Mouse (Mus musculus): ENCODE measurements around the gene Hipk1. TPM values are rescaled to one million over a fixed set of nuclear protein-coding genes. Genes with fewer than 3 reads are reported as not detected.
"Not testable (repeated sequence)": the region's sequence is repeated elsewhere in the genome, so short reads cannot be mapped to it uniquely, and the experiment has no call there.

Hipk1 gene
- polyA plus RNA-seq (2012; ENCODE audit: insufficient read depth, insufficient read length, missing spikeins) = 48.2 and 54.0 TPM in 2 replicates

DNA sequence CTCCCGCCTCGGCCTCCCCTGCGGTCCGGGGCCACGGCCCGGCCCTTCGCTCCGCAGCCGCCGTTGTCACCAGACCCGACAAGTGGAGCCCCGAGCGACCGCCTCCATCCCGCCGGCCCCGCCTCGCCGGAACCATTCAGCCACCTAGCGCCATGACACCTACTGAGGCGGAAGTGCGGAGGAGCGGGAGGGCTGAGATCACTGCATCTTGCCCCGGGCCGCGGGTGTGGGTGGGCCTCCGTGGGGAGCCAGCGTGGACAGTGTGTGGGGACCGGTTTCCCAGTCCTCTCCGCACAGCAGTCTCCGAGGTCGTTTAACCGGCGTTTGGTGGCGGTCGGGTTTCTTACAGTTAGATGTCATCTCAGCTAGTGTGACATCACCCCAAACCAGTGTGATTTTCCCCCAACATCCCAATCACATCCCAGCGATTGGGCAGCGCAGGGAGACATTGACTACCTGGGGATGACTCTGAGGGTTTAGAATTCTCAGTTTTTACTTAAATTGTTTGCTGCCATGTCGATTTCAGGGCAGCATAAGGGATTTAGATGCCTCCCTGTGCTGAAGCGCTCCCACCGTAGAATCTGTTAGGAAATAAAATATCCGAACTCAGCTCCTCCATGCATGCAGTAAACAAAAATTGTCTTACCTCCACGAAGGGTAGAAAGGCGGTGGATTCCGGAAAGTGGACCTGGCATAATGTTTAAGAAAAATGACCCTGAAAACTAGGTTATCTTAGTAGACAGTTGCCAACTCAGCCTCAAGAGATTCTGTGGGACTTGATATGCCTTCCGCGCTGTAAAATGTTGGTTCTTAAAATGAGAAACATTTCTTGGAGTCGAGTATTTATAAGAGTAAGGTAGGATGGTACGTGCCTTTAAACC, at the start of gene Hipk1:
TSS of gene Hipk1 (minus strand) at position 334 of the 881 bp plus-strand sequence.
- Histone ChIP-seq H3K4me1 (ENCODE audit: control insufficient read depth, insufficient read depth, insufficient read length, low read length) (peaks cover 21% of the 10 kb centered on the region), H3K27ac (replicated peaks; ENCODE audit: low read depth, low read length) (peak within 1 kb of the TSS; percentile 100), H3K4me3 (ENCODE audit: insufficient read depth, low read depth, low read length) (peak within 1 kb of the TSS; percentile 83)

DNA sequence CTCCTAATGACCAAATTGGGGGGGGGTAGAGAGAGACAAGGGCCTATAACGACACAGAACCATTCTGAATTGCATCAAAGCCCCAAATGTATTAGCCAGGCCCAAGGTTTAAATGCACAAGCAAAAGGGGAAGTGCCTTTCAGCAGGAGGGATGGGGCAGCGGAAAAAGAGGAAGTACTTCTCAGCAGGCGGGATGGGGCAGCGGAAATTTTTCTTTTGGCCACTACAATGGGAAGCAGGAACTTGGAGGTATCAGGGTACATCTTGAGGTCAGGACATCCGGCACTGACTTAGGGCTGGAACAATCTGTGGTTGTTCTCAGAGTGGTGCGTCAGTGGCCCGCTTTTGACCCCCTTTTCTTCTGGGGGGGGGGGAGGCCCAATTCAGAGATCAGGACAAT, 49.6 kb upstream of the Hipk1 start:
- H3K4me3 ChIP-seq (ENCODE audit: insufficient read depth, low read depth, low read length); H3K27ac ChIP-seq (replicated peaks; ENCODE audit: low read depth, low read length); H3K4me1 ChIP-seq (ENCODE audit: control insufficient read depth, insufficient read depth, insufficient read length, low read length): not testable (repeated sequence)

DNA sequence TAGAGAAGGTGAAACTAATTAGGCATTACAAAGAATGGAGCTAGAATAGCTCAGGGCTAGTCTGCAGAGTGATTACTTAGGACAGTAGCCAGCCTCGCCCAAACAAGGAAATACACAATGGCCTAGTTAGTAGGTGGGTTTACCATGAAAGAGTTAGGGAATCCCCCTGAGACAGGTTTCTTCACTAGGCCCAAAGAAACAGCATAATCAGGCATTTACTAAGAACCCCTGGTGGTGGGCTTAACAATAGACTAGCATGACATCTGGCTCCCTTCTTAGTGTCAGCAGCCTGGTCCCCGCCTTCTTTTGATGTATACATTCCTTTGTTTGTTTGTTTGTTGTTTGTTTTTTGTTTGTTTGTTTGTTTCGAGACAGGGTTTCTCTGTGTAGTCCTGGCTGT, 48.8 kb upstream of the Hipk1 start:
- H3K4me3 ChIP-seq (ENCODE audit: insufficient read depth, low read depth, low read length); H3K27ac ChIP-seq (replicated peaks; ENCODE audit: low read depth, low read length); H3K4me1 ChIP-seq (ENCODE audit: control insufficient read depth, insufficient read depth, insufficient read length, low read length): not testable (repeated sequence)

DNA sequence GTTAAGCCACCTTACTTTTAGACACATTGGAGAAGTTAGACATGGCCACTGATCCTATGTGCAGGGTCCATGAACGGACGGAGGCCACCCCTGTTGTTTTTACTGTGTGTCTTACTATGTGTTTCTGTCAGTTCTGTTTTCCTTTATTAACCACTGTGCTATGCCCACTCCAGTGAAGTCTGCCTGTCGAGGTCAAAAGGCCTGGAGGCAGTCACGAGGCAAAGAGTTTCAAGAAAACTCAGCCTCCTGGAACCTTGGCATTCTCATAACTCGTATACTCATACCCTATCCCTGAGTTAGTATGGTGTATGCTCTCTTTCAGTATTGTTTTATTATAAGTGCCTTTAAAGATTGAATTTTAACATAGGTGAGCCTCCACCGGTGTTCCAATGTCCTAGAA, 48.3 kb upstream of the Hipk1 start:
- H3K4me3 ChIP-seq (ENCODE audit: insufficient read depth, low read depth, low read length) = no peak overlapping the region

DNA sequence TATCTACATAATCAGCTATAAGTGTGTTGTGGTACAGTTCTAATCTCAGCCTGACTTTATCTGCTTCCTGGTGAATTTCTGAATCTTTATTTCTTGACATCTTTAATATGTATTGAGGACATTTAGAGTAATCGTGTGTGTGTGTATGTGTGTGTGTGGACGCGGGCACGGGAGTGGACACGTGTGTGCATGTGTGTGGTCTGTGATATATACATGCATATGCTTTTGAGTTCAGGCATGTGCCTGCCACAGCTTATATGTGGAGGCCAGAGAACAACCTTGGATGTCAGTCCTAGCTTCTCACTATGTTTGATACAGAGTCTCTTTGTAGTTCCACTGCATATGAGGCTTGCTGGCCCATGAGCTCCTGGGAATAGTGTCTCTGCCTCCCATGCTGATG, 45.1 kb upstream of the Hipk1 start:
- Histone ChIP-seq H3K27ac (replicated peaks; ENCODE audit: low read depth, low read length) (no peak overlapping the region), H3K4me3 (ENCODE audit: insufficient read depth, low read depth, low read length) (no peak overlapping the region), H3K4me1 (ENCODE audit: control insufficient read depth, insufficient read depth, insufficient read length, low read length) (no peaks in the 10 kb centered on the region)

More for the DNA sequence above, 48.3 kb upstream of the Hipk1 start:
- Histone ChIP-seq H3K27ac (replicated peaks; ENCODE audit: low read depth, low read length) (no peak overlapping the region), H3K4me1 (ENCODE audit: control insufficient read depth, insufficient read depth, insufficient read length, low read length) (no peaks in the 10 kb centered on the region)

DNA sequence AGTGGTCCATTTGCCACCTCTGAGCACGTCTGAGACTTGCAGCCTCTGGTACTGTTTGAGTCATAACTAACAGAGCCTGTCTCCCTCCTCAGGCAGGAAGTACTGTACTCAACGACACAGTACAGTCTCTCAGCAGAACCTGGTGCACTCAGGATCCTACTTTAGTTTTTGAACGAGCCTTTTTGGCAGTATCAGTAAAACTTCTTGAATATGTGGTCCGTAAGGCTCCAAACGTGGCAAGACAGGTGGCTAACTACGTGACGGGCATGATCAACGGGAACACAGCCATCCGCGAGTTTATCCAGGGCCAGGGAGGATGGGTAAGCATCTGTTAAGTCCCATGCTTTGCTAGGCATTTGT, 44.6 kb upstream of the Hipk1 start:
- no peak overlapping the region for H3K27ac ChIP-seq (replicated peaks; ENCODE audit: low read depth, low read length)
- H3K4me3 ChIP-seq (ENCODE audit: insufficient read depth, low read depth, low read length) = no peak overlapping the region
- no peaks in the 10 kb centered on the region for H3K4me1 ChIP-seq (ENCODE audit: control insufficient read depth, insufficient read depth, insufficient read length, low read length)

DNA sequence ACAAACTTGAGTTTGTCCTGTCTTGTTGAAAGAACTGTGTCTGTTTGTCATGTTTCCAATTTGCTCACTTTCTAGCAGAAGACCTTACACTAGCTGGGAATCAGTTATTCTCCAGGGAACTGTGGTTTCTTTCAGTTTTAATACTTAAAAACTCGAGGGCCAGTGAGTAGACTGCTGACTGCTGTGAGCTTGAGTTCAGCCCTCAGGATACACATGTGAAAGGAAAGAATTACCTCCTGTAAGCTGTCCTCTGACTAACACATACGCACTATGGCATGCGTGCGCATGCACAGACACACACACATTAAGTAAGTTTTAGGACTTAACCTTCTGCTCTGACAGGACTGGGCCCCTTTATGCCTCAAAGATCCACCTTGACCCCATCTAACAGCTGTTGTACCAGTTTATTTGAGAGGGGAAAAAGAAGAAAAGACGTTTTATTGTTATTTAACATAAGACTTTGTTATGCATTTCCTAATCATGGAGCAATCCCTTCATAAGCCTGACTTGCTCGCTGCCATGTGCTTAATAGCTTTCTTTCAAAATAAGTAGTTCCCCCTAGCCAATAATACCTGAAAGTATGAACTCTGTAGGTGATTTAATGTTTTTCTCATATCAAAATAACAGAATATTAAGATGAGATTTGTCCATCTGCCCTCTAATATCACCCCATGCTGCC, 44.0 kb upstream of the Hipk1 start:
- Histone ChIP-seq H3K27ac (replicated peaks; ENCODE audit: low read depth, low read length) (no peak overlapping the region), H3K4me1 (ENCODE audit: control insufficient read depth, insufficient read depth, insufficient read length, low read length) (no peaks in the 10 kb centered on the region), H3K4me3 (ENCODE audit: insufficient read depth, low read depth, low read length) (no peak overlapping the region)

DNA sequence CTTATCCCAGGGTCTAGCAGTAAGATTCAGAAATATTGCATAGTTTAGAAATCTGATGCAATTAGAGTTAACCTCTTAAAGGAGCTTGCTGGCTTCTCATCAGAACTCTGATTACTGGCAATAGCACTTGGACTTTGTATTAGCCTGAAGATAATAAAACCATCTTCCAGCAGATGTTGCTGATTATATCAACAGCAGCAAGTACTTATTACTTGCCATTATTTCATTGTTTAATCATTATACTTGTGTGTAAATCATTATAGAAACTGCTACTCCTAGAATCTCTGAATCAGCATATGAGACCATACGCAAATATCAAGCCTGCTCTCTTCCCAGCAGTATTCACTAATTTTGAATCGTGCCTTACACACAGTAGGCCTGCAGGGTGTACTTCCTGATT, 42.6 kb upstream of the Hipk1 start:
- Histone ChIP-seq H3K4me3 (ENCODE audit: insufficient read depth, low read depth, low read length) (no peak overlapping the region), H3K4me1 (ENCODE audit: control insufficient read depth, insufficient read depth, insufficient read length, low read length) (no peaks in the 10 kb centered on the region), H3K27ac (replicated peaks; ENCODE audit: low read depth, low read length) (no peak overlapping the region)

DNA sequence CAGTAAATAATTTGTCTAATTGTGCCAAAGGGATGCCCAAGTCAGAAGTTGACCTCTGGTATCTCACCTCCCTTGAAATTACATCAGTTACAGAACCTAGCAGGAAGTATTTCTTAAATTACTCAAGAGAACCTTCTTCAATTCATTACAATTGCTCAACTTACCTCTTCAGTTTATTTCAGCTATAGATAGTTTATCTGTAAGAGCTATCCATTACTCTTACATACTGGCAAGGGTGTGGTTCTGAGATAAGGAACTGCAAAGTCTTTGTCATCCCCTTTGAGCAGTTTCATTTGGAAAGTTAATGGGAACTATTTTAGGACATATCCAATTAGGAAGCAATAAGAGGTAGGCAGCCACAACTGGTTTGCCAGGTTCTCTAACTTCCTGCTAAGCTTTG, 41.1 kb upstream of the Hipk1 start, which contains the start of gene Bcl2l15:
TSS of gene Bcl2l15 (plus strand) at position 176 of the 400 bp plus-strand sequence.
- Histone ChIP-seq H3K4me1 (ENCODE audit: control insufficient read depth, insufficient read depth, insufficient read length, low read length) (no peaks in the 10 kb centered on the region), H3K27ac (replicated peaks; ENCODE audit: low read depth, low read length) (no peak within 1 kb of the TSS), H3K4me3 (ENCODE audit: insufficient read depth, low read depth, low read length) (no peak within 1 kb of the TSS)

DNA sequence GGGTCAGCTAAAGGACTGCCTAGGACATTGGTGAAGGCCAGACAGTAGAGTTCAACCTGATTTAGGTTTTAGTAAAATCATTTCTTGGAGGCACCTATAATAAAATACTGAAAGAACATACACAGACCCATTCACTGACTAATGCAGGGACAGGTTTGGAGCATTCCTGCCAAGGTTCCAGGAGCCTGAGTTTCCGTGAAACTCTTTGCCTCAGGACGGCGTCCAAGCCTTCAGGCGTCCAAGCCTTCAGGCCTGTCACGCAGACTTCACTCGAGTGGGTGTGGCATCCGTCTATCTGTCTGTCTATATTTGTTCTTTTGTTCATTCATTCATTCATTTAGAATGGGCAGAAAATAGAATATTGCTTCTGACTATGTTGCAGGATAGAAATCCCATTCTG, 39.8 kb upstream of the Hipk1 start:
- H3K27ac ChIP-seq (replicated peaks; ENCODE audit: low read depth, low read length) = no peak overlapping the region
- no peak overlapping the region for H3K4me3 ChIP-seq (ENCODE audit: insufficient read depth, low read depth, low read length)
- H3K4me1 ChIP-seq (ENCODE audit: control insufficient read depth, insufficient read depth, insufficient read length, low read length) = no peaks in the 10 kb centered on the region

DNA sequence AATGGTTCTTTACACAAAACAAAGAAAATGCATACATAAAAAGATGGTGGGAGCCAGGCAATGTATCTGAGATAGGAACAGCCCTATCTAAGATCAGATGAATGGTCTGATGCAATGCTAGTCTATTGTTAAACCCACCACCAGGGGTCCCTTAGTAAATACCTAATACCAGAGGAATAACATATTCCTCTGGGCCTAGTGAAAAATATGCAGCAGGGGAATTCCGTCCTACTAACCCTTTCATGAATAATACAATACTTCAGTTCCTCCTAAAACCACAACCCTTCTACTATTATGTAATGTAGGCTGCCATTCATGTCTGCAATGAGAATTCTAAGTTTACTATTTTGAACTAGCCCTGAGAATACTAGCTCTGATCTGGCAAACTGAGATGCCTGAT, 39.3 kb upstream of the Hipk1 start:
- not testable (repeated sequence) for H3K27ac ChIP-seq (replicated peaks; ENCODE audit: low read depth, low read length); H3K4me1 ChIP-seq (ENCODE audit: control insufficient read depth, insufficient read depth, insufficient read length, low read length); H3K4me3 ChIP-seq (ENCODE audit: insufficient read depth, low read depth, low read length)

DNA sequence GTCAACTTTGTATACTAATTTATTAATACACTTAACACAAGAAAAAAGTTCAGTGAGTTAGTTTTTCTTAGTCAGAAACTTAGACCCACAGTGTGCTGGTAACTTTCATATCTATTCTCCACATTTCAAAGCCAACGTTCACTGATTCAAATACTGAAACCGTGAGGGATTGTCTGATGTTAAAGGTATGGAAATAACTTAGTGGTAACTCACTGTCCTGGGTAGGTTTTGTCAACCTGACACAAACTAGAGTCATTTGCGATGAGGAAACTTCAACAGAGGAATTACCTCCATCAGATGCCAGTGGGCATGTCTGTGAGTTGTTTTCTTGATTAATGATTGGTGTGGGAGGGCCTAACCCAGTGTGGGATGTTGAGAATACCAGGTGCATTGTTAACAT, 37.7 kb upstream of the Hipk1 start:
- H3K4me3 ChIP-seq (ENCODE audit: insufficient read depth, low read depth, low read length) = no peak overlapping the region
- H3K27ac ChIP-seq (replicated peaks; ENCODE audit: low read depth, low read length) = no peak overlapping the region
- H3K4me1 ChIP-seq (ENCODE audit: control insufficient read depth, insufficient read depth, insufficient read length, low read length) = no peaks in the 10 kb centered on the region

DNA sequence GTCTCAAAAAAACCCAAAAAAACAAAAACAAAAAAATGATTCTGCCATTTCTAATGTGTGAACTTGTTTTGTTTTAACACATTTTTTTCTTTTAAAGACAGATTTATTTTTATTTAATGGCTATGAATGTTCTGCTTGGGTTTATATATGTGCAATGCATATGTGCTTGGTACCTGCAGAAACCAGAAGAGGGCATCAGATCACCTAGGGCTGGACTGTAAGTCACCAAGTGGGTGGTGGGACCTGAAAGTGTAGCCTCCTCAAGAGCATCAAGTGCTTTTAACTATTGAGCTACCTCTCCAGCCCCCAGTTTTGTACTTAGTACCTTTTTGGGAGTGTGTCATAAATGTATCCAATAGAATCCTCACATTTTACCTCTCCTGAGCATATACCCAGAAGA, 36.2 kb upstream of the Hipk1 start:
- H3K27ac ChIP-seq (replicated peaks; ENCODE audit: low read depth, low read length) = no peak overlapping the region
- H3K4me1 ChIP-seq (ENCODE audit: control insufficient read depth, insufficient read depth, insufficient read length, low read length) = no peaks in the 10 kb centered on the region
- no peak overlapping the region for H3K4me3 ChIP-seq (ENCODE audit: insufficient read depth, low read depth, low read length)

DNA sequence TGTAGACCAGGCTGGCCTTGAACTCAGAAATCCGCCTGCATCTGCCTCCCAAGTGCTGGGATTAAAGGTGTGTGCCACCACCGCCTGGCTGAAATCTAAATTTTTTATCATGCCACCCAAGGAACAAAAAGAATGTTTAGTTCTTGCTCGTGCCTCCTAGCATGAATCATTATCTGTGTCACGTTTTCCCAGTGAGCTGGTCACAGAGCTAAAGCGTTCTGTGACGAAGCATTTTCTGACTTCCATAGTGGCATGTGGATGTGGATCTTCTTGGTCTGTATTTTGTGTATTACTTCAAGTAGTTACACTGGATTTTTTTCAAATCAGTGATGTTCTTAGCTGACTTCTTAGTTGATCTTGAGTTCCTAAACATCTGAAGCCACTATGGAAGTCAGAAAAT, 19.6 kb upstream of the Hipk1 start:
- Histone ChIP-seq H3K27ac (replicated peaks; ENCODE audit: low read depth, low read length) (no peak overlapping the region), H3K4me1 (ENCODE audit: control insufficient read depth, insufficient read depth, insufficient read length, low read length) (no peaks in the 10 kb centered on the region; the same call in 1 of the 2 replicates), H3K4me3 (ENCODE audit: insufficient read depth, low read depth, low read length) (no peak overlapping the region)

DNA sequence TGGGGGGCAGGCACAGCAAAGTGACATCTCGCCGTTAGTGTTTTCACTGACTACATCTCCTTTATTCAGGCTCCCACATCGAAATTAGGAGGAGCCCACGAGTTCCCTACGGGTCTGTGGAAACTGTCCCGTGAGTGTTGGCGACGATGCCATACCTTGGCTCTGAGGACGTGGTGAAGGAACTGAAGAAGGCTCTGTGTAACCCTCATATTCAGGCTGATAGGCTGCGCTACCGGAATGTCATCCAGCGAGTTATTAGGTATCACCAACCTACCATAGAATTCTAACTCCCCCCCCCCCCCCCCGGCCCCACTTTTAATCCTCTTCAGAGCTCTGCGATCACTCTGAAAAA, 18.4 kb upstream of the Hipk1 start:
- Histone ChIP-seq H3K27ac (replicated peaks; ENCODE audit: low read depth, low read length) (peak overlapping the region; percentile 98), H3K4me3 (ENCODE audit: insufficient read depth, low read depth, low read length) (peak overlapping the region; percentile 85), H3K4me1 (ENCODE audit: control insufficient read depth, insufficient read depth, insufficient read length, low read length) (peaks cover 3% of the 10 kb centered on the region)
